Mouse (Mus musculus) intestine, embryonic 16.5 days (tissue): Measurements from ENCODE around the gene Rnf182. TPM values are rescaled to one million over a fixed set of nuclear protein-coding genes. Genes with fewer than 3 reads are reported as not detected.

Source experiments
- ATAC-seq: fragments of 200-750 bp; cut with Nextera tagmentation; 2 replicates; pipeline ENCODE4 v1.8.0; 2017; ENCODE audit warnings: moderate TSS enrichment, moderate library complexity
- H3K27ac ChIP-seq: fragments of 300-500 bp; sonication (generic); 2 replicates; pipeline ENCODE4 v1.5.1; 2014; ENCODE audit warnings: mild to moderate bottlenecking, low read length
- H3K27me3 ChIP-seq: fragments of 300-500 bp; sonication (generic); replicated peaks from 2 replicates; pipeline ENCODE4 v1.6.1; 2014; ENCODE audit warnings: low read length, control low read depth, mixed read lengths; ENCODE audit not compliant: control insufficient read depth, insufficient read depth
- H3K36me3 ChIP-seq: fragments of 300-500 bp; sonication (generic); 2 replicates; pipeline ENCODE4 v1.6.1; 2014; ENCODE audit warnings: low read length, control low read depth; ENCODE audit not compliant: control insufficient read depth, insufficient read depth
- H3K4me1 ChIP-seq: fragments of 300-500 bp; sonication (generic); 2 replicates; pipeline ENCODE4 v1.6.1; 2014; ENCODE audit warnings: low read length, control low read depth, mixed read lengths; ENCODE audit not compliant: control insufficient read depth, insufficient read depth
- H3K4me2 ChIP-seq: fragments of 300-500 bp; sonication (generic); 2 replicates; pipeline ENCODE4 v1.6.1; 2014; ENCODE audit warnings: low read depth, low read length, control low read depth
- H3K4me3 ChIP-seq: fragments of 300-500 bp; sonication (generic); 2 replicates; pipeline ENCODE4 v1.5.1; 2014; ENCODE audit warnings: mild to moderate bottlenecking, low read length
- H3K9ac ChIP-seq: fragments of 300-500 bp; sonication (generic); 2 replicates; pipeline ENCODE4 v1.6.1; 2014; ENCODE audit warnings: low read depth, low read length
- H3K9me3 ChIP-seq: fragments of 300-500 bp; sonication (generic); 2 replicates; pipeline ENCODE4 v1.6.1; 2016; ENCODE audit warnings: low read length, control low read depth; ENCODE audit not compliant: control insufficient read depth
- WGBS: fragments of 180-500 bp; shearing (Covaris S2); extraction: QIAGEN DNeasy Blood & Tissue Kit; methylation state at CpG from one replicate; pipeline ENCODE4 v1.1.7; 2014; 5-methylcytosine and 5-hydroxymethylcytosine counted together
- polyA plus RNA-seq: library from polyadenylated mRNA; unstranded; fragments of >200 nt; fragmentation: Nextera tagmentation; extraction: Ambion mirVana; gene quantifications from 2 replicates; pipeline ENCODE4 v1.2.1, GENCODE M21; 2015

The Rnf182 gene
- polyA plus RNA-seq = 0.61 and 1.1 TPM in 2 replicates

GRCm38 (mm10) chr13:43615577-43616254 lies at the start of gene Rnf182:
TSS of gene Rnf182 (plus strand) at chr13:43615710.
- Histone ChIP-seq H3K36me3 (no peaks in the 10 kb centered on the region), H3K4me1 (peaks cover 12% of the 10 kb centered on the region), H3K4me3 (peak within 1 kb of the TSS; percentile 73), H3K9me3 (no peaks in the 10 kb centered on the region), H3K27me3 (no peaks in the 10 kb centered on the region), H3K9ac (peak within 1 kb of the TSS; percentile 74), H3K27ac (no peak within 1 kb of the TSS), H3K4me2 (peak within 1 kb of the TSS; percentile 97)
- peak; percentile 91 for ATAC-seq
- under 1% methylated on average over 55 of the region's 58 CpGs for WGBS

- Histone ChIP-seq H3K9me3 (no peaks in the 10 kb centered on the region), H3K9ac (no peak overlapping the region), H3K4me2 (no peak overlapping the region), H3K4me3 (no peak overlapping the region), H3K4me1 (no peaks in the 10 kb centered on the region), H3K36me3 (no peaks in the 10 kb centered on the region), H3K27me3 (no peaks in the 10 kb centered on the region), H3K27ac (no peak overlapping the region)
- 90% methylated on average over 8 of the region's 8 CpGs for WGBS
- ATAC-seq = no peak
Observed at GRCm38 (mm10) chr13:43566184-43566583, 49.3 kb upstream of the Rnf182 start.

- H3K4me1 ChIP-seq = no peaks in the 10 kb centered on the region
- no peak overlapping the region for H3K9ac ChIP-seq
- H3K27me3 ChIP-seq = no peaks in the 10 kb centered on the region
- 65% methylated on average over 25 of the region's 25 CpGs for WGBS
- no peak overlapping the region for H3K4me3 ChIP-seq
- H3K36me3 ChIP-seq = no peaks in the 10 kb centered on the region
- ATAC-seq = no peak
- H3K27ac ChIP-seq = peak overlapping the region; percentile 17
- H3K9me3 ChIP-seq = no peaks in the 10 kb centered on the region
- H3K4me2 ChIP-seq = no peak overlapping the region
Observed at GRCm38 (mm10) chr13:43567141-43567891, 48.2 kb upstream of the Rnf182 start.

- no peak for ATAC-seq
- Histone ChIP-seq H3K9me3 (no peaks in the 10 kb centered on the region), H3K27ac (no peak overlapping the region)
Observed at GRCm38 (mm10) chr13:43573979-43574378, 41.5 kb upstream of the Rnf182 start.

GRCm38 (mm10) chr13:43575431-43575830 lies 40.1 kb upstream of the Rnf182 start:
- ATAC-seq = no peak
- Histone ChIP-seq H3K27ac (no peak overlapping the region), H3K4me1 (no peaks in the 10 kb centered on the region), H3K9me3 (no peaks in the 10 kb centered on the region), H3K27me3 (no peaks in the 10 kb centered on the region), H3K4me2 (no peak overlapping the region), H3K4me3 (no peak overlapping the region), H3K36me3 (no peaks in the 10 kb centered on the region), H3K9ac (no peak overlapping the region)
- WGBS = 89% methylated on average over 5 of the region's 5 CpGs

More at GRCm38 (mm10) chr13:43573979-43574378, 41.5 kb upstream of the Rnf182 start:
- H3K4me3 ChIP-seq = no peak overlapping the region
- no peaks in the 10 kb centered on the region for H3K27me3 ChIP-seq
- no peak overlapping the region for H3K4me2 ChIP-seq
- H3K9ac ChIP-seq = no peak overlapping the region
- H3K4me1 ChIP-seq = no peaks in the 10 kb centered on the region
- H3K36me3 ChIP-seq = no peaks in the 10 kb centered on the region
- 56% methylated on average over 2 of the region's 2 CpGs for WGBS

GRCm38 (mm10) chr13:43577254-43577653 lies 38.3 kb upstream of the Rnf182 start:
- ATAC-seq = no peak
- H3K4me1 ChIP-seq = no peaks in the 10 kb centered on the region
- H3K4me3 ChIP-seq = no peak overlapping the region
- H3K9ac ChIP-seq = no peak overlapping the region
- WGBS = 65% methylated on average over 5 of the region's 5 CpGs
- no peak overlapping the region for H3K4me2 ChIP-seq
- no peaks in the 10 kb centered on the region for H3K9me3 ChIP-seq
- H3K27ac ChIP-seq = no peak overlapping the region
- no peaks in the 10 kb centered on the region for H3K36me3 ChIP-seq
- no peaks in the 10 kb centered on the region for H3K27me3 ChIP-seq

GRCm38 (mm10) chr13:43577766-43578165 lies 37.7 kb upstream of the Rnf182 start:
- Histone ChIP-seq H3K4me3 (no peak overlapping the region), H3K4me1 (no peaks in the 10 kb centered on the region), H3K4me2 (no peak overlapping the region), H3K27ac (no peak overlapping the region), H3K27me3 (no peaks in the 10 kb centered on the region), H3K9me3 (no peaks in the 10 kb centered on the region), H3K36me3 (no peaks in the 10 kb centered on the region), H3K9ac (no peak overlapping the region)
- no peak for ATAC-seq
- 89% methylated on average over 12 of the region's 12 CpGs for WGBS

- WGBS = 25% methylated on average over 18 of the region's 18 CpGs
- Histone ChIP-seq H3K9me3 (no peaks in the 10 kb centered on the region), H3K27ac (no peak overlapping the region), H3K4me1 (no peaks in the 10 kb centered on the region), H3K4me2 (no peak overlapping the region), H3K27me3 (no peaks in the 10 kb centered on the region), H3K4me3 (no peak overlapping the region), H3K36me3 (no peaks in the 10 kb centered on the region), H3K9ac (no peak overlapping the region)
- no peak for ATAC-seq
Observed at GRCm38 (mm10) chr13:43579740-43580139, 35.8 kb upstream of the Rnf182 start.

- H3K4me2 ChIP-seq = no peak overlapping the region
- H3K9me3 ChIP-seq = no peaks in the 10 kb centered on the region
- no peak overlapping the region for H3K9ac ChIP-seq
- no peak overlapping the region for H3K4me3 ChIP-seq
- H3K4me1 ChIP-seq = no peaks in the 10 kb centered on the region
- 94% methylated on average over 5 of the region's 5 CpGs for WGBS
- no peaks in the 10 kb centered on the region for H3K27me3 ChIP-seq
- H3K36me3 ChIP-seq = no peaks in the 10 kb centered on the region
- ATAC-seq = no peak
- no peak overlapping the region for H3K27ac ChIP-seq
Observed at GRCm38 (mm10) chr13:43580661-43581060, 34.8 kb upstream of the Rnf182 start.
